Mouse (Mus musculus): Measurements from ENCODE around the gene Mycbp.

Mycbp gene

GRCm38 (mm10) chr4:123904333-123905125 is at the start of gene Mycbp:
TSS of gene Mycbp (plus strand) at chr4:123904832.
- peak; percentile 100 for DNase-seq (ENCODE audit: low spot score)

GRCm38 (mm10) chr4:123856888-123857287 is 47.7 kb upstream of the Mycbp start:
- no peak for DNase-seq (ENCODE audit: low spot score)

GRCm38 (mm10) chr4:123858090-123858489 is 46.5 kb upstream of the Mycbp start:
- no peak for DNase-seq (ENCODE audit: low spot score)

GRCm38 (mm10) chr4:123859379-123859778 is 45.3 kb upstream of the Mycbp start, which contains the start of gene 4933427I04Rik:
TSS of gene 4933427I04Rik (plus strand) at chr4:123859679.
- no peak for DNase-seq (ENCODE audit: low spot score)

- DNase-seq (ENCODE audit: low spot score), result no peak
Observed at GRCm38 (mm10) chr4:123859803-123860202, 44.8 kb upstream of the Mycbp start.

- DNase-seq (ENCODE audit: low spot score), result no peak
Observed at GRCm38 (mm10) chr4:123860621-123861020, 44.0 kb upstream of the Mycbp start.

- no peak for DNase-seq (ENCODE audit: low spot score)
Observed at GRCm38 (mm10) chr4:123893726-123894125, 10.9 kb upstream of the Mycbp start.

GRCm38 (mm10) chr4:123894295-123894694 is 10.3 kb upstream of the Mycbp start:
- DNase-seq (ENCODE audit: low spot score), result no peak

- DNase-seq (ENCODE audit: low spot score), result peak; percentile 54
Observed at GRCm38 (mm10) chr4:123898696-123899095, 5.9 kb upstream of the Mycbp start.

- no peak for DNase-seq (ENCODE audit: low spot score)
Observed at GRCm38 (mm10) chr4:123903432-123903831, 1.2 kb upstream of the Mycbp start.

GRCm38 (mm10) chr4:123905126-123905668 is 565 bp downstream of the Mycbp start:
- DNase-seq (ENCODE audit: low spot score), result no peak

- DNase-seq (ENCODE audit: low spot score), result no peak
Observed at GRCm38 (mm10) chr4:123911503-123911902, 6.9 kb downstream of the Mycbp start.

- no peak for DNase-seq (ENCODE audit: low spot score)
Observed at GRCm38 (mm10) chr4:123912431-123912830, 7.8 kb downstream of the Mycbp start.

- peak; percentile 100 for DNase-seq (ENCODE audit: low spot score)
Observed at GRCm38 (mm10) chr4:123916748-123917547, 12.3 kb downstream of the Mycbp start, which contains the start of gene Rragc. TSS of gene Rragc (plus strand) at chr4:123917446.

GRCm38 (mm10) chr4:123917548-123918140 is 13.0 kb downstream of the Mycbp start, which contains the start of gene 4930535I16Rik:
TSS of gene 4930535I16Rik (minus strand) at chr4:123918022.
- DNase-seq (ENCODE audit: low spot score), result no peak

- DNase-seq (ENCODE audit: low spot score), result no peak
Observed at GRCm38 (mm10) chr4:123918851-123919250, 14.2 kb downstream of the Mycbp start.

GRCm38 (mm10) chr4:123921055-123921565 is 16.5 kb downstream of the Mycbp start:
- DNase-seq (ENCODE audit: low spot score), result no peak

- no peak for DNase-seq (ENCODE audit: low spot score)
Observed at GRCm38 (mm10) chr4:123927961-123928360, 23.3 kb downstream of the Mycbp start.

- no peak for DNase-seq (ENCODE audit: low spot score)
Observed at GRCm38 (mm10) chr4:123929994-123930393, 25.4 kb downstream of the Mycbp start.

GRCm38 (mm10) chr4:123934306-123934705 is 29.7 kb downstream of the Mycbp start:
- no peak for DNase-seq (ENCODE audit: low spot score)

GRCm38 (mm10) chr4:123936059-123936458 is 31.4 kb downstream of the Mycbp start:
- DNase-seq (ENCODE audit: low spot score), result no peak

GRCm38 (mm10) chr4:123939838-123940237 is 35.2 kb downstream of the Mycbp start:
- DNase-seq (ENCODE audit: low spot score), result peak; percentile 82

All from urinary bladder, postnatal 25 days (tissue).